Mouse (Mus musculus) E14TG2a.4 (cell line): ENCODE results near the gene Crebrf.

Source experiments
- H3K27me3 ChIP-seq: 2 replicates; pipeline ENCODE4 v1.6.1; 2014; ENCODE audit warnings: low read length, control low read depth; ENCODE audit not compliant: insufficient read depth
- H3K36me3 ChIP-seq: 2 replicates; pipeline ENCODE4 v1.6.1; 2014; ENCODE audit warnings: low read length, control low read depth; ENCODE audit not compliant: insufficient read depth
- H3K4me1 ChIP-seq: replicated peaks from 2 replicates; pipeline ENCODE4 v1.6.1; 2014; ENCODE audit warnings: low read depth, low read length, control low read depth
- H3K4me3 ChIP-seq: replicated peaks from 2 replicates; pipeline ENCODE4 v1.5.1; 2014; ENCODE audit warnings: mild to moderate bottlenecking, low read length
- H3K9me3 ChIP-seq: 2 replicates; pipeline ENCODE4 v1.6.1; 2014; ENCODE audit warnings: low read length, control low read depth
- CTCF ChIP-seq: conservative IDR thresholded peaks from 2 replicates; pipeline ENCODE4 v1.5.1; 2014; ENCODE audit warnings: low read length
- NANOG ChIP-seq: IDR thresholded peaks from 2 replicates; pipeline ENCODE4 v1.6.1; 2014; ENCODE audit warnings: borderline replicate concordance, low read length, mixed read lengths
- POU5F1 ChIP-seq: IDR thresholded peaks from 2 replicates; pipeline ENCODE4 v1.6.1; 2014; ENCODE audit warnings: low read length, borderline replicate concordance

Gene Crebrf

GRCm38 (mm10) chr17:26816810-26817209 lies 101.4 kb downstream of the Crebrf start:
- peaks cover 3% of the 10 kb centered on the region; the same call in 1 of the 2 replicates for H3K27me3 ChIP-seq
- TF ChIP-seq CTCF: no peak
- no peak for TF ChIP-seq NANOG
- TF ChIP-seq POU5F1: no peak
- H3K9me3 ChIP-seq: peaks cover 40% of the 10 kb centered on the region
- no peak overlapping the region for H3K4me3 ChIP-seq
- H3K36me3 ChIP-seq: no peaks in the 10 kb centered on the region
- no peaks in the 10 kb centered on the region for H3K4me1 ChIP-seq

- H3K9me3 ChIP-seq: peaks cover 50% of the 10 kb centered on the region
These were observed 102.3 kb downstream of the Crebrf start for GRCm38 (mm10) chr17:26817776-26818175.

GRCm38 (mm10) chr17:26826131-26826530 lies 110.7 kb downstream of the Crebrf start:
- H3K9me3 ChIP-seq: peaks cover 45% of the 10 kb centered on the region
- 0 out of 2 replicates have a peak, but pooled peaks cover 2% of the 10 kb centered on the region for H3K27me3 ChIP-seq
- H3K36me3 ChIP-seq: no peaks in the 10 kb centered on the region
- no peak overlapping the region for H3K4me3 ChIP-seq
- H3K4me1 ChIP-seq: no peaks in the 10 kb centered on the region
- TF ChIP-seq POU5F1 (no peak), CTCF (no peak), NANOG (no peak)

More at GRCm38 (mm10) chr17:26817776-26818175, 102.3 kb downstream of the Crebrf start:
- Histone ChIP-seq H3K4me3 (no peak overlapping the region), H3K27me3 (no peaks in the 10 kb centered on the region), H3K36me3 (no peaks in the 10 kb centered on the region), H3K4me1 (no peaks in the 10 kb centered on the region)
- TF ChIP-seq CTCF (no peak), NANOG (no peak), POU5F1 (no peak)
